Mouse (Mus musculus): ENCODE data around the gene Spryd3. TPM values are rescaled to one million over a fixed set of nuclear protein-coding genes. Genes with fewer than 3 reads are reported as not detected.
A peak's percentile ranks its signal among the peaks of the same experiment; 100 is the strongest.

Gene Spryd3
- total and polyA plus RNA-seq, 3 experiments, result 29.3 to 35.4 TPM; not detected in 1

DNA sequence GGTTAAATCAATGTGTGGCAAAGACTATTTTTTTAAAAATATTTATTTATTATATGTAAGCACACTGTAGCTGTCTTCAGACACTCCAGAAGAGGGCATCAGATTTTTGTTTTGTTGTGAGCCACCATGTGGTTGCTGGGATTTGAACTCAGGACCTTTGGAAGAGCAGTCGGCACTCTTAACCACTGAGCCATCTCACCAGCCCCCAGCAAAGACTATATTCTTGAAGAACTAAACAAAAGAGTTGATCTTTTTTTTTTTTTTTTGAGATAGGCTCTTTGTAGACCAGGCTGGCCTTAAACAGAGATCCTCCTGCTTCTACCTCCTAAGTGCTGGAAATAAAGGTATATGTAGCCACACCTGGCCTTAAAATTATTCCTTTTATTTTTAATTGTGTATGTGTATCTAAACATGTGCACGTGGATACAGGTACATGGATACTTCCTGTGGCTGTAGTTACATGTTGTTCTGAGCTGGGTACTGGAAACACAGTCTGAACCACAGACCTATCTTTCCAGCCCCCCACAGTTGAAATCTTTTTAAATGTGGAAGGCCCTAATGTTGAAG lies 58.8 kb downstream of the Spryd3 start:
- H3K9me3 ChIP-seq (replicated peaks; ENCODE audit: insufficient read depth, low read length), result no peaks in the 10 kb centered on the region
- H3K9ac ChIP-seq (ENCODE audit: control insufficient read depth, low read depth, low read length, poor library complexity, severe bottlenecking), result peak overlapping the region; percentile 39
- TF ChIP-seq MAX (IDR thresholded peaks at IDR 0.05; ENCODE audit: low read length) (peak; percentile 50; the same call in 1 of the 2 replicates), ZMIZ1 (IDR thresholded peaks at IDR 0.05; ENCODE audit: low read depth, low read length) (no peak), MXI1 (IDR thresholded peaks at IDR 0.05; ENCODE audit: low read depth, low read length) (peak; percentile 45; the same call in 1 of the 2 replicates), JUND (IDR thresholded peaks at IDR 0.05; ENCODE audit: low read depth, low read length) (no peak), MYC (IDR thresholded peaks at IDR 0.05; ENCODE audit: low read depth, low read length) (peak; percentile 64), TBP (IDR thresholded peaks at IDR 0.05; ENCODE audit: low read depth, low read length) (peak; percentile 52; the same call in 1 of the 2 replicates), E2F4 (IDR thresholded peaks at IDR 0.05; ENCODE audit: borderline replicate concordance, low read depth, low read length) (no peak), ZNF384 (IDR thresholded peaks at IDR 0.05; ENCODE audit: low read depth, low read length) (peak; percentile 56), GATA1 (IDR thresholded peaks at IDR 0.05; ENCODE audit: low read depth, low read length) (no peak), NELFE (IDR thresholded peaks at IDR 0.05; ENCODE audit: low read depth, low read length) (no peak), SIN3A (IDR thresholded peaks at IDR 0.05; ENCODE audit: low read length) (peak; percentile 35; the same call in 1 of the 2 replicates), HCFC1 (IDR thresholded peaks at IDR 0.05; ENCODE audit: low read depth, low read length) (0 out of 2 replicates have a peak, but pooled peaks have one; percentile 12)
- peaks cover 79% of the 10 kb centered on the region for H3K79me2 ChIP-seq (ENCODE audit: control insufficient read depth, insufficient read depth, low read length, poor library complexity)
- no peak overlapping the region; a peak in 1 of 4 replicates for H3K4me3 ChIP-seq (ENCODE audit: control insufficient read depth in 1 of 2, insufficient read depth in 1 of 2, low read depth in 2 of 2, low read length in 2 of 2)
- peaks cover 45 to 68% of the 10 kb centered on the region in 2 experiments for H3K36me3 ChIP-seq (ENCODE audit: control insufficient read depth in 1 of 2, insufficient read depth in 2 of 2, low read length in 2 of 2)
- peaks cover 11 to 20% of the 10 kb centered on the region in 2 experiments for H3K4me1 ChIP-seq (ENCODE audit: control insufficient read depth in 1 of 2, insufficient read depth in 2 of 2, low read length in 2 of 2)
- no peaks in the 10 kb centered on the region for H3K27me3 ChIP-seq (ENCODE audit: control insufficient read depth in 1 of 2, insufficient read depth in 2 of 2, low read length in 2 of 2)
- H3K27ac ChIP-seq (ENCODE audit: control insufficient read depth, low read depth, low read length), result no peak overlapping the region
- DNase-seq (ENCODE audit: low read depth, low spot score), result no peak

DNA sequence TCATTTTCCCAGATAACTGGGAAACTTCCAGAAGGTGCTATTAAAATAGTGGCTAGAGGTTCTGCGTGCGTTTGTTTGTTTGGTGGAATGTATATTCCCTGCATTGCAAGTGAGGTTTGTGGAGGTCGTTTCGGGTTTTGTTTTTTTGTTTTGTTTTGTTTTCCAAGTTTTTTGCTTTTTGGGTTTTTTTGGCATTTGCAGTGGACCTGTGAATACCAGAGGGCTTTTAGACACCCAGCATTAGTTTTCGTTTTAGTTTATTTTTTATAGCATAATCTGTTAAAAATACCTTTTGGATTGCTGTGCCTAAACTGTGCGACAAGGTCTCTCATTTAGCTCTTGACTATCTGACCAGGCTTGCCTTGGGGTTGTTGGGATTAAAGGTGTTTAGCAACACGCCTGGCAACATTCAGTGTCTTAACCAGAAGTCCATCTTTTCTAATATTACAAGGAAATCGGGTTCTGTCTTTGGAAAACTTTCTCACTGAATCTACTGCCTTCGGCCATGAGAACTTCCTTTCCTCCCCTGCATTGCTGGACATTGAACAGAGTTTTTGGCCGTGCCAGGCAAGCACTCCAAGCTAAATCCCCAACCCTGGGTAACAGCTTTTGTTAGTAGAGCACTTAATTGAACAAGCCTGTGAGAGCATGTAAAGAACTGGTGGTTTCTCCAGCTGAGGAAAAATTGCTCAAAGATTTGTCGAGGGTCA lies 61.0 kb downstream of the Spryd3 start:
- Histone ChIP-seq H3K79me2 (ENCODE audit: control insufficient read depth, insufficient read depth, low read length, poor library complexity) (peaks cover 63% of the 10 kb centered on the region), H3K9ac (ENCODE audit: control insufficient read depth, low read depth, low read length, poor library complexity, severe bottlenecking) (peak overlapping the region; percentile 94), H3K27me3 (ENCODE audit: control insufficient read depth in 1 of 2, insufficient read depth in 2 of 2, low read length in 2 of 2) (no peaks in the 10 kb centered on the region), H3K36me3 (ENCODE audit: control insufficient read depth in 1 of 2, insufficient read depth in 2 of 2, low read length in 2 of 2) (peaks cover 24 to 63% of the 10 kb centered on the region in 2 experiments), H3K4me1 (ENCODE audit: control insufficient read depth in 1 of 2, insufficient read depth in 2 of 2, low read length in 2 of 2) (peaks cover 15 to 39% of the 10 kb centered on the region in 2 experiments), H3K27ac (ENCODE audit: control insufficient read depth, low read depth, low read length) (peak overlapping the region; percentile 79), H3K9me3 (replicated peaks; ENCODE audit: insufficient read depth, low read length) (no peaks in the 10 kb centered on the region), H3K4me3 (ENCODE audit: control insufficient read depth in 1 of 2, insufficient read depth in 1 of 2, low read depth in 2 of 2, low read length in 2 of 2) (peak overlapping the region; percentile 90 to 92)
- TF ChIP-seq KAT2A (conservative IDR thresholded peaks at IDR 0.05; ENCODE audit: low read depth, low read length) (no peak), USF1 (IDR thresholded peaks at IDR 0.05; ENCODE audit: low read depth, low read length) (no peak), MYB (IDR thresholded peaks at IDR 0.05; ENCODE audit: low read depth, low read length) (no peak), SIN3A (IDR thresholded peaks at IDR 0.05; ENCODE audit: low read length) (peak; percentile 16; the same call in 1 of the 2 replicates), CHD1 (IDR thresholded peaks at IDR 0.05; ENCODE audit: low read depth, low read length) (peak; percentile 91; the same call in 1 of the 2 replicates)
- peak; percentile 59 for DNase-seq (ENCODE audit: low read depth, low spot score)
